Mouse (Mus musculus): ENCODE data around the gene Fgfr2.
A peak's percentile ranks its signal among the peaks of the same experiment; 100 is the strongest.

Fgfr2 gene

GRCm38 (mm10) chr7:130892973-130893372 lies 2230.2 kb downstream of the Fgfr2 start:
- DNase-seq: no peak

GRCm38 (mm10) chr7:130890871-130891270 lies 2232.3 kb downstream of the Fgfr2 start:
- no peak for DNase-seq

DNA sequence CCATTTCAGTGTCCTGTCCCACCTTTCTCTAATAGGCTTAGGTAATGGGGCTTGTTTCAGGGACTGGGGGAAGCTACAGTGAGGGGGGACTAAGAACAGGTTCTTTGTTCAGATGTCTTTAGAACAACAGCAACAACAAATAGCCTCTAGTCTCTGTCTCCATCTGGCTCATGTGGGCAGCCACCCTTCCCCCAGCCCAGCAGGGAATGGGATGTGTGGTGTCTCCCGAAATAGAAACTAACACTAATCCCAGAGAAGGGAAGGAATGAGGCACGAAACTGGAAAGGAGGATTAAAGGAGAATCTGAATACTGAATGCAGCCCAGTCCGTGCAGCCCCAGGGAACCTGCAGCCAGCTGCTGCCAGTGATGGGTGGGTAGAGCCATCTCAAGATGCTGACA lies 2235.2 kb downstream of the Fgfr2 start:
- DNase-seq: peak; percentile 64

GRCm38 (mm10) chr7:130886246-130886645 lies 2236.9 kb downstream of the Fgfr2 start:
- DNase-seq: no peak

GRCm38 (mm10) chr7:130884161-130884560 lies 2239.0 kb downstream of the Fgfr2 start:
- DNase-seq: no peak

DNA sequence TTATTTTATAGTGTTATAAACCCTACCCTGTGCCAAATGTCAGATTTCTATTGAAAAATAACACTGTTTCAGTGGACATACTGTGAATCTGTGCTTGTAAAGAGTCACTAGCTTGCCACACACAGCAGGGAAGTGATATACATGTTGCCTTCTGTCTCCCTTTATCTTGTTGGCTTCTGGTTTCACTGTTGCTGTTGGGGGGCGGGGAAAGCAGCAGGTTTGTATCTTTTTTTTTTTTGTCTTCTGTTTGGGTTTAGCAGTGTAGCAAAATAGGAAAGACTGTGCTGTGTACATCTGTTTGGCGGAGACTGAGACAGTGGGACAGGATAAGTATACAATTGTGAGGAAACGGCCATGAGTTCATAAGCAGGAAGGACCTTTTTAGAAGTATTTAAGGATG lies 2255.9 kb downstream of the Fgfr2 start:
- DNase-seq: no peak

DNA sequence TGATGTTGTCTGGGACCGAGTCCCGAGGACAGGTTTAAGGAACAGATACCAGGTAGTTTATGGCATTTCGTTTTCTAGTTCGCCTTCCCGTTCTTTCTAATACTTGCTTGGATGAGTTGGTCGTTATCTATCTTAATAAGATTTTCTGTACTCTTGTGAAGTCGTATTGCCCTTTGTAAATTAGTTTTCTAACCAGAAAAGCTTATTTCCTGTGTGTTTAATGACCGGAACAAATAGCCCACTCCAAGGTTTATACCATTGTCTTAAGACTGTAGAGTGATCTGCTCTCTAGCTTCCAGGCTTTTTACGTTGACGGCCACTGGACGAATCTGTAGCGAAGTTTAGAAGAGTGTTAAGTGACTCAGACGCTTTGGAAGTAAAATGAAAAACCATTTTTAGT lies 2256.5 kb downstream of the Fgfr2 start:
- no peak for DNase-seq

DNA sequence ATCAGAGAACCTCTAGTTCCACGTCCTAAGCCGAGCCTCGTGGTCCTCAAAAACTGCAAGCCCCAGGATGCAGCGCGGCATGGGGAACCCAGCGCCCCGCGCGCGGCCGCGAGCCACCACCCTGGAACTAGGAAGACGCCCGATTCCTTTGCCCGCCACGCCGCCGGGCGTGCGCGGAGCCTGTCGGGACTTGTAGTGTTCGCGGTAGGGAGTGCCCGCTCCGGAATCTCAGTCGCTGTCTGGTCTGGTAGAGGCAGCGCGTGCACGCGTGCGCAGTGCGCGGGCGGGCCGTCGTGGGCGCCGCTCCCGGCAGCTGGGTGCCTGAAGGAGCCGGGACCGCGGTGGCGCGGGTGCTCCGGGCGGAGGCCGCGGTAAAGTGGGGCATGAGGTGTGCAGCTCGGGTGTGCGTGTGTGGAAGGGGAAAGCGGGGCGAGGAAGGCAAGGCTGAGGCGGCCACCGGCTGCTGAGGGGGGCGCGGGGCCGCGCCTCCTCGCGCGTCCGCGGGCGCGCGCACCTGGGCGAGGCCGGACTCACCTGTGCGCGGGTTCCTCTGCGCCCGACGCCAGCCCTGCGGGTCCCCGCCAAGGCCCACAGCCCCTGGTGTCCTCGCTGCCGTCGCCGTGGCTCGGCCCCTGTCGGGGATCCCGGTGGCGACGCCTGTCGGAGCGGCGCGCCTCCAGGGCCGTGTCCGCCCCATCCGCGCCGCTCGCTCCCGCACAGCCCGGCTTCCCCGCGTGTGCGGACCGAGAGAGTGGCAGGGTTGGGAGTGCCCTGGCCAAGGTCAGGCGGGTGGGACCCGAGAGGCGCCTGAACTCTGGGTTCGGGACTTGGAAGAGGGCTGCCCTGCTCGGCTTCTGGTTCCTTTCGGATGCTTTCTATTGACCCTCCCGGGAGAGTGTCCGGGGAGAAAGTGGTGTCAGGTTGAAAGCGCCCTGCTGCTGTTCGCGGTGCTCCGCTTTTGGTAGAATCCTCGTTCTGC lies 2257.2 kb downstream of the Fgfr2 start, which contains the start of gene Plekha1:
Gene Plekha1, plus strand, starts transcription at position 144 of the 979 bp plus-strand sequence.
- DNase-seq: peak; percentile 99

- DNase-seq: peak; percentile 71
Observed at GRCm38 (mm10) chr7:130864711-130865110, 2258.4 kb downstream of the Fgfr2 start.

DNA sequence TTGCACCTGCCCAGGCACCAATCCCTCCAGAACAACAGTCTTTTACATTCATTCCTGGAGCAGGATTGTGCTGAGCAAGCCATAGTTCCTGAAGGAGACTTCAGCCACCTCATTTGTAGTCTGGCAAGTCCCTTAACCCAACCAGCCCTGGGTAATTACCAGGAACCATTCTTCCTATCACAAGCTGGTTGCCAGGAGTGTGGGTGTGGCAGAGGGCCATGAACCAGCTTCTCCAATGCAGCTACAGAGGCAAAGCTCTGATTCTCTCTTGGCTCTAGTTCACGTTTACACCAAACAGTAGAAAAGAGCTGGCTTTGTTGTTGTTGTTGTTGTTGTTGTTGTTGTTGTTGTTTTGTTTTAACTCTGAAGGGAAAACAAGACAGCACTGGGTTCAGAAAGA lies 2260.6 kb downstream of the Fgfr2 start:
- no peak for DNase-seq

GRCm38 (mm10) chr7:130860721-130861142 lies 2262.4 kb downstream of the Fgfr2 start:
- DNase-seq: no peak

DNA sequence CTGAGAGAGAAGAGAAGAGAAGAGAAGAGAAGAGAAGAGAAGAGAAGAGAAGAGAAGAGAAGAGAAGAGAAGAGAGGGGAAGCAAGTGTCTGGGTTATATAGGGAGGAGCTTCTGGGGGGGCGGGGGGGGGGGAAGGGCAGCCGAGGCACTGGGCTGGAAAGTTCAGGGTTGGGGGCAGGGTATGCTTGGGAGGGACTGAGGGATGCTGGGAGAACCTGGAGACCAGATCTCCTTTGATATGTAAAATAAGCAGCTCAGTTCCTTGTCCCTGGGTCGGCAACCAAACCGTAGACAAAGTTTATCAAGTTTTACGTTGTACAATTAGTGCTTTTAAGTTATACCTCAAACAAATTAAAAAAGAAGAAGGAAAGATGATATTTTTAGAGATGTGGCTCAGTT lies 2263.2 kb downstream of the Fgfr2 start:
- DNase-seq: no peak

DNA sequence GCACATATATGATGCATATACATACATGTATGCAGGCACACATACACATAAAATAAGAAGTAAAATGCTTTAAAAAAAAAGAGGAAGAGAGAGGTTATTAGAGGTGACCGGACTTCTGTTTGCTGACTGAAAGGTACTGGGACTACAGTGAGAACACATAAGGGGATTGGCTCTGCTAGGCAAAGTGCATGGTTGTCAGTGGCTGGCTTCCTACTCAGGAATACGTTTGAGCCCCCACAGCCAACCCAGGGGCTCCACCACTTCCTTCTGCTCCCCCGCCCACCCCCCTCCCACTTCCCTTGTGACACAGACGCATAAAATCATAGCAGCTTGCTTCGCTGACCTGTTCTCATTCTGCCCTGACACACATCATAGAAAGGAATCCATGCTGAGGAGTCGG lies 2265.2 kb downstream of the Fgfr2 start:
- DNase-seq: no peak

GRCm38 (mm10) chr7:130855681-130856080 lies 2267.5 kb downstream of the Fgfr2 start:
- DNase-seq: peak; percentile 73

- DNase-seq: no peak
Observed at GRCm38 (mm10) chr7:130854684-130855292, 2268.4 kb downstream of the Fgfr2 start.

DNA sequence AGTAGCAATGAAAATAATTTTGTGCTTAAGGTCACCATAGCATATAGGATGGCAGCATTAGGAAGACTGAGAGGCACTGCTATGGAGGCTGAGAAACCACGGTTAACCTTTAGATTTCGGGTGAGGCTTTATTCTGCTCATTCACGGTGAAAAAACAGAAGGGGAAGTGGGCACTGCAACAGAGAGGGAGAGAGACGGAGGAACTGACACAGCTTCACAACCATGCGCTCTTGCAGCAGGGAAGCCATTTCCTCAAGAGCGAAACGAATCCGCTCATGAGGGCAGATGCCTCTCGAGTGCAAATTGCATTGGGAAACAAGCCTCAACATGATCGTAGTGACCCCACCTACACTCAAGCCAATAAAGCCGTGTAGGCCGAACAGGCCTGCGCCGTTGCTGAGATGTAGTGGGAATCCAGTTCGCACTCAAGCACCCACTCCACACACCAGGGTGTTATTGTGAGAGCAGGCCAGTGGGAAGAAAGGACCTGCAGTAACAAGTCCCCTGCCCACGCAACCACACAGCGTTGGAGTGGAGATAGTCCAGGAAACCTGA lies 2275.9 kb downstream of the Fgfr2 start:
- no peak for DNase-seq

DNA sequence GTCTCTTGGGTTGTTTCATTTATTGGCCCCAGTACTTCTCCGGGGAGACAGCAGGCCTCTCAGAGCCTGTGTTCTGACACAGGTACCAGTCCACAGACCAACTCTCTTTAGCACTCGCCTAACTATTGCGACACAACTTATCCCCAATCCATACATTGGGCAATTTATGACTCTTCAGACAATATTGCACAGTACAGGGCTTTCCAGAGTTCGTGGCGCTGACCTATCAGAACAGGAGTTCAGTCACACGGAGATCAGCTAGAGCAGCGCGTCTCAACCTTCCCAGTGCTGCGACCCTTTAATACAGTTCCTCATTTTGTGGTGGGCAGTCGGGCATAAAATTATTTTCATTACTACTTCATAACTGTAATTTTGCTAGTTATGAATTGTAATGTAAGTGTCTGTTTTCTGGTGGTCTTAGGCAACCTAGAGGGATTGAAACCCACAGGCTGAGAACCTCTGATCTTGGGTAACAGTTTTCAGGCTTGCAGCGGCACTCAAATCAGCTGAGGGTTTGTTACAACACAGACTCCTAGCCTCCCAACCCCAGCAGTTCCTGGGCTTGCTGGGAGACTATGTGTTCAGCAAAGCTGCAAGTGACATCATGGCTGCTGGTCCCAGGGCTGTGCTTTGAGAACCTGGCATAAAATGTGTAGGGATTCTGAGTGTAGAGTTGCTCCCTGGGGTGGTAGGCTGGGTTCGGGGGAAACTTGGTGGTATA lies 2283.6 kb downstream of the Fgfr2 start:
- DNase-seq: no peak

DNA sequence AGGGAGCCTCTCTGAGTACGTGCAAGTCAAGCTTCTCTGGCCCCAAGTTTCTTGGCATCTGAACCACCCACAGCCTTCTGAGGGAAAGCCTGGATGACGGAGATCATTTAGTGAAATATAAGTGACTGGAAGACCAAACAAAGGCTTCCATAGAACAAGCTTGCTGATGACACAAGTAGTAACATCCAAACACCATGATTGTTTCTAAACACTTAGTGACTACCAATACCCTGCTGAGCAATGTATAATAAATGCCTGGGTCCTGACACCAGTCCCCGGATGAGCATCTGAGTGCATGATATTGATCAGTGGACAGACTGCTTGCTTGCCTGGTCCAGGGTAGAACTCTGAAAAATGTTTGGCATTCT lies 2284.5 kb downstream of the Fgfr2 start:
- DNase-seq: no peak

DNA sequence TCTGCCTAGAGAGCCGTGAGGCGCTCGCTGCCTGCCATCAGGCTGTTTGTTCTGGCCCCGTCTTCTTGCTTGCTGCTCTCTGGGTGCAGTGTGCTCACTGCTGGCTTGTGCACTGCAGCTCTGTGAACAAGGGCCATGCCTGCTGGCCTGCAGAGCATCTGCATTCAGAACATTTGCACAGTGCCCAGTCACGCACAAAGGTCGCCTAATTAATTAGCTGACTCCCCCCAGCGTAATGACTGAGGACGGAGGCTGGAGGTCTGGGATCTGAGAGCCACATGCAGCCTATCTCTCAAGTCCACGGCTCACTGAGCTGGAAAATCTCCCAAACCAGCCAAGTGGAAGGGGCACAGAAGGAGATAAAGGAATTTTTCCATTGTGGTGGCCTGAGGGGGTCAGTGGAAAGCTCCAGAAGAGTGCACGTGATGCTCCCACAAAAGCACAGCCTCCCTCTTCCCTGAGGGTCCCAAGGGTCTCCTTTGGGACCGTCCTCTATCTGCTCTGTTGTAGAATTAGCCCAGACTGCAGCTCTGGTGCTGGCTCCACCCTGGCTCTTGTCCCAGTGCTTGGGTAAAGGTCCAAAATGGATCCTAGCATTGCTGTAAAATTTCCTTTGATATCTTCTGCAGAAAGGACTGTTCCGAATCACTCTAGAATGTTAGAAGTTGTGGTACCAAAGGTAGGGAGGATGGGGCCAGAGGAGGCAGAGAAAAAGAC lies 2285.1 kb downstream of the Fgfr2 start:
- DNase-seq: peak; percentile 91

GRCm38 (mm10) chr7:130836066-130836465 lies 2287.1 kb downstream of the Fgfr2 start:
- DNase-seq: peak; percentile 48

DNA sequence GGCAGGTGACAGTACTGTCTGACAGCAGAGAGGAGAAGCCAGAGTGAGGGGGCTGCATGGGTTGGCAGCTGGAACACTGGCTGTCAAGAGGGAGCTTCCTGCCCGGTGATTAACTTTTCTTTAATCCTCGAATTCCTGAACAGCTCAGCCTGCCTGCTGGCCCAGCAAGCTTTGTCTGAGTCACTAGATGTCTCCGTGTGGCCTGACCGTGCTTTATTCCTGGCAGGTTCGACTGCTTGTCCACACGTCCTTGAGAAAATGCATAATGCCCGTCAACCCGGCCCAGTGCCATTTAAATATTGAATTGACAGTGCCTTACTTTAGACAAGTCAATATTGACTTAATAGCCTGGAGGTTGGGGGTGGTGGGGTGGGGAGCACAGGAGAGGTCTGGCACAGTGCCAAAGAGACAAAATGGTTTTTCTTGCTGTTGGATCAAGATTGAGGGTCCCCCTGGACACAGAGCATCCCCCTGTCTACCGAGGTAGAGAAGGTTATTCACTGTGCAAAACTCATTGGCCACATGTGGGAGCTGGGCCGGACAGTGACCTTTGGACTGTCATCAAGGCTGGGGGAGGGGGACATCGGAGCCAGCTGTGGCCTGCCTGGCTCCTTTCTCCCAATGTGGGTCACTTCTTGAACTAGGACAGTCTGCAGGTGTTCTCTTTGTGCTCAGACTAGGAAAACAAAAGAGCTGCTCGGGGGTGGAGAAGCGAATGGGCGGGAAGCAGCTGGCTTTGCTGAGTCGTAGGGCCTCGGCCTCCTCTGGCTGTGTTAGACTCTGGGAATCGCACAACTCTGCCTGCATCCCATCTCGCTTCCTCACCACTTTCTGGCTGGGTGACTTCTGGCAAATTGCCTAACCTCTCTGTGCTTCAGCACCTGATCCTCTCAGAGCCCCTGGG lies 2287.9 kb downstream of the Fgfr2 start:
- peak; percentile 58 for DNase-seq

Measured in cerebellum, adult 9-10 months (tissue).